Mouse (Mus musculus) cerebellum, adult 18-20 months (tissue): ENCODE measurements around the gene Taf4.

Experiments
- DNase-seq, 2 experiments: peaks; one replicate each; pipeline ENCODE4 v3.0.0; 2021

Taf4 gene

GRCm38 (mm10) chr2:179934165-179934564 lies 42.3 kb downstream of the Taf4 start:
- no peak for DNase-seq

- peak; percentile 35 to 38 for DNase-seq
These were observed 44.7 kb downstream of the Taf4 start for GRCm38 (mm10) chr2:179931741-179932140.

GRCm38 (mm10) chr2:179929166-179929565 lies 47.3 kb downstream of the Taf4 start:
- DNase-seq: no peak

GRCm38 (mm10) chr2:179924038-179924437 lies 52.4 kb downstream of the Taf4 start:
- no peak for DNase-seq

GRCm38 (mm10) chr2:179921021-179921653 lies 55.3 kb downstream of the Taf4 start:
- peak in 1 of 2 experiments; percentile 20 for DNase-seq

- DNase-seq: peak in 1 of 2 experiments; percentile 22
These were observed 56.4 kb downstream of the Taf4 start for GRCm38 (mm10) chr2:179920042-179920441.

- peak; percentile 81 to 85 for DNase-seq
These were observed 59.4 kb downstream of the Taf4 start for GRCm38 (mm10) chr2:179916877-179917673.

- peak in 1 of 2 experiments; percentile 34 for DNase-seq
These were observed 62.2 kb downstream of the Taf4 start for GRCm38 (mm10) chr2:179914246-179914645.

- DNase-seq: no peak
These were observed 63.1 kb downstream of the Taf4 start for GRCm38 (mm10) chr2:179913349-179913748.

GRCm38 (mm10) chr2:179912911-179913310 lies 63.5 kb downstream of the Taf4 start:
- DNase-seq: no peak

- no peak for DNase-seq
These were observed 79.5 kb downstream of the Taf4 start for GRCm38 (mm10) chr2:179896949-179897348.

- no peak for DNase-seq
These were observed 85.4 kb downstream of the Taf4 start for GRCm38 (mm10) chr2:179891048-179891447.

- no peak for DNase-seq
These were observed 91.9 kb downstream of the Taf4 start for GRCm38 (mm10) chr2:179884561-179884960.

GRCm38 (mm10) chr2:179877551-179878215 lies 98.8 kb downstream of the Taf4 start:
- peak; percentile 39 to 63 for DNase-seq

GRCm38 (mm10) chr2:179875147-179875546 lies 101.3 kb downstream of the Taf4 start:
- DNase-seq: peak; percentile 64 to 78

GRCm38 (mm10) chr2:179873315-179873714 lies 103.1 kb downstream of the Taf4 start:
- DNase-seq: peak; percentile 14 to 17

- peak; percentile 27 to 38 for DNase-seq
These were observed 103.7 kb downstream of the Taf4 start for GRCm38 (mm10) chr2:179872724-179873123.

GRCm38 (mm10) chr2:179869871-179870270 lies 106.6 kb downstream of the Taf4 start:
- DNase-seq: peak; percentile 10 to 30

- no peak for DNase-seq
These were observed 108.8 kb downstream of the Taf4 start for GRCm38 (mm10) chr2:179867669-179868068.

- DNase-seq: no peak
These were observed 111.3 kb downstream of the Taf4 start for GRCm38 (mm10) chr2:179865097-179865496.

- DNase-seq: peak; percentile 21 to 24
These were observed 113.2 kb downstream of the Taf4 start for GRCm38 (mm10) chr2:179863266-179863665.

- DNase-seq: no peak
These were observed 113.8 kb downstream of the Taf4 start for GRCm38 (mm10) chr2:179862676-179863075.
